Mouse (Mus musculus): ENCODE measurements at regions not wholly inside any gene's neighbourhood (a gene's known extent, or its start where the extent isn't known, plus 50 kb on each side); places are given as distances from the start of the nearest gene placed in this dataset.

DNA sequence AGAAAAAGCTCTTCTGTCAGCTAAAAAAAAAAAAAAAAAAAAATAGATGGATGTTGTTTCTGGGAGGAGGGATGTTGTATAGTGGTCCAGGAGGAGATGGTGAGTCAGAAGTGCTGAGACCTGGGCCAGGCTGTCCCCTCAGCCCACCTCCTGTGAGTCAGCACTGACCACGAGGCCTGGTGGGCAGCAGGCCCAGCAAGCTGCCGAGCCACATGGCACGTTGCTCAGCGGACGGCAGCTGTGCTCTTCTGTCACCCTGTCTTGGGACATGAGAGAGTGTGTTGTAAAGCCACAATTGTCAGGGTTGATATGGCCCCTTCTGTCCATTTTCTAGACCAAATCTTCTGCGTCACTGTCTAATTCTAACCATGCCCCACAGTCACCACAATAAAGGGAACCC is 83.9 kb downstream of the Ttc32 start:
- TF ChIP-seq CTCF (IDR thresholded peaks at IDR 0.05; ENCODE audit: borderline replicate concordance, extremely low read depth, insufficient read depth, insufficient read length) (no peak), POLR2A (IDR thresholded peaks at IDR 0.05; ENCODE audit: borderline replicate concordance, extremely low read depth, insufficient read depth, insufficient read length, poor library complexity, severe bottlenecking) (no peak)
